Mouse (Mus musculus): Measurements from ENCODE around the gene Sugp2. TPM values are rescaled to one million over a fixed set of nuclear protein-coding genes. Genes with fewer than 3 reads are reported as not detected.

Gene Sugp2
- polyA plus RNA-seq, 1 experiment from 2014 or later: 33.8 TPM

GRCm38 (mm10) chr8:70220911-70221310, 13.1 kb upstream of the Sugp2 start:
- H3K9me3 ChIP-seq (replicated peaks): no peaks in the 10 kb centered on the region
- ATAC-seq (ENCODE audit: insufficient number of reproducible peaks, low FRiP score): no peak
- whole genome bisulfite sequencing: 95% methylated on average over 3 of the region's 3 CpGs
- H3K9ac ChIP-seq: no peak overlapping the region; the same call in 1 of the 2 replicates
- no peak overlapping the region for H3K4me2 ChIP-seq
- peaks cover 16% of the 10 kb centered on the region for H3K4me1 ChIP-seq (replicated peaks)
- H3K4me3 ChIP-seq: no peak overlapping the region
- no peaks in the 10 kb centered on the region; the same call in 1 of the 2 replicates for H3K27me3 ChIP-seq (replicated peaks)
- H3K36me3 ChIP-seq: peaks cover 36% of the 10 kb centered on the region
- H3K27ac ChIP-seq (ENCODE audit: poor library complexity, severe bottlenecking): no peak overlapping the region

DNA sequence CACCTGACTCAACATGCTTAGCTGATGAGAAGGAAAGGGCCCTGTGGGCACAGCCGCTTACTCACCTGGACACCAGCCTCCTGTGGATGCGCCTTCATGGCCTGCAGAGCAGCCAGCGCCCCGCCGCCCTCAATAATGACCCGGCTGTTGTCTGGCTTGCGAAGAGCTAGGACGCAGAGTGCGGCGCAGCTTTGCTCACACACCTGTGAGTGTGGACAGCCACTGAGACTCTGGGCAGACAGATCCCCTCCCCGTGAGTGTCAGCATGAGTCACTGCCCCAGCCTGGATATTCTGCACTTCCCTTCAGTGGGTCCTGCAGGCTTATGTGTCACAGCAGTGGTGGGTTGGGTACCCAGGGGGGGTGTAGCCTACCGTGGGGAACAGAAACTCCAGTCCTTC, 12.0 kb upstream of the Sugp2 start:
- no peak overlapping the region for H3K4me2 ChIP-seq
- H3K9ac ChIP-seq: no peak overlapping the region
- H3K36me3 ChIP-seq: peaks cover 37% of the 10 kb centered on the region
- H3K4me1 ChIP-seq (replicated peaks): peaks cover 16% of the 10 kb centered on the region
- no peak for ATAC-seq (ENCODE audit: insufficient number of reproducible peaks, low FRiP score)
- no peak overlapping the region for H3K4me3 ChIP-seq
- no peaks in the 10 kb centered on the region; the same call in 1 of the 2 replicates for H3K27me3 ChIP-seq (replicated peaks)
- no peaks in the 10 kb centered on the region for H3K9me3 ChIP-seq (replicated peaks)
- H3K27ac ChIP-seq (ENCODE audit: poor library complexity, severe bottlenecking): no peak overlapping the region
- 88% methylated on average over 12 of the region's 12 CpGs for WGBS

GRCm38 (mm10) chr8:70223341-70223740, 10.7 kb upstream of the Sugp2 start:
- Histone ChIP-seq H3K36me3 (peaks cover 47% of the 10 kb centered on the region), H3K4me2 (no peak overlapping the region)
- no peak for ATAC-seq (ENCODE audit: insufficient number of reproducible peaks, low FRiP score)

DNA sequence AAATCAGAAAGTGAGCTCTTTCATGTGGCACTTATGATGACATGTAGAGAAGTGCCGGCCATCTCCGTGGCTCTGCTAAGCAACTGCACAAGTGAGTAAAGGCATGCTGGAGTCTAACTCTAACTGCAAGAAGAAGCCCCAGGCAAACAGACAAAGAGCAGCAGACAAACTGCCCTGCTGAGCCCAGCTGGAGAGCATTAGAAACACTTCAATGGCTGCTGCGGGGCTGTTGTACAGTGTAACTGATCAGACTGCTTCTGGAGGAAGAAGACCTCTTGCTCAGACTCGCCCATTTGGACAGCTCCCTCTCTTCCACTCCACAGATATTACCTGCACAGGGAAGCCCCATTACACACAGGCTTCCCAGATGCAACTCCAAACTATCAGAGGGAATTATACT, 6.0 kb upstream of the Sugp2 start:
- H3K27me3 ChIP-seq (replicated peaks): no peaks in the 10 kb centered on the region
- no peak overlapping the region for H3K27ac ChIP-seq (ENCODE audit: poor library complexity, severe bottlenecking)
- H3K4me1 ChIP-seq (replicated peaks): peaks cover 8% of the 10 kb centered on the region
- WGBS: 80% methylated on average over 4 of the region's 4 CpGs
- ATAC-seq (ENCODE audit: insufficient number of reproducible peaks, low FRiP score): no peak
- H3K9ac ChIP-seq: no peak overlapping the region
- H3K9me3 ChIP-seq (replicated peaks): no peaks in the 10 kb centered on the region
- no peak overlapping the region for H3K4me2 ChIP-seq
- peaks cover 60% of the 10 kb centered on the region for H3K36me3 ChIP-seq
- no peak overlapping the region for H3K4me3 ChIP-seq

More at GRCm38 (mm10) chr8:70223341-70223740, 10.7 kb upstream of the Sugp2 start:
- no peaks in the 10 kb centered on the region for H3K9me3 ChIP-seq (replicated peaks)
- H3K4me3 ChIP-seq: no peak overlapping the region
- no peaks in the 10 kb centered on the region; the same call in 1 of the 2 replicates for H3K27me3 ChIP-seq (replicated peaks)
- 49% methylated on average over 6 of the region's 6 CpGs for WGBS
- peaks cover 16% of the 10 kb centered on the region for H3K4me1 ChIP-seq (replicated peaks)
- no peak overlapping the region for H3K27ac ChIP-seq (ENCODE audit: poor library complexity, severe bottlenecking)
- no peak overlapping the region for H3K9ac ChIP-seq

GRCm38 (mm10) chr8:70230837-70231236, 3.2 kb upstream of the Sugp2 start:
- Histone ChIP-seq H3K4me3 (no peak overlapping the region), H3K9me3 (replicated peaks) (no peaks in the 10 kb centered on the region), H3K9ac (no peak overlapping the region), H3K27me3 (replicated peaks) (no peaks in the 10 kb centered on the region), H3K4me1 (replicated peaks) (peaks cover 20% of the 10 kb centered on the region), H3K4me2 (no peak overlapping the region), H3K36me3 (peaks cover 40% of the 10 kb centered on the region), H3K27ac (ENCODE audit: poor library complexity, severe bottlenecking) (no peak overlapping the region)
- ATAC-seq (ENCODE audit: insufficient number of reproducible peaks, low FRiP score): no peak
- WGBS: 88% methylated on average over 9 of the region's 9 CpGs

DNA sequence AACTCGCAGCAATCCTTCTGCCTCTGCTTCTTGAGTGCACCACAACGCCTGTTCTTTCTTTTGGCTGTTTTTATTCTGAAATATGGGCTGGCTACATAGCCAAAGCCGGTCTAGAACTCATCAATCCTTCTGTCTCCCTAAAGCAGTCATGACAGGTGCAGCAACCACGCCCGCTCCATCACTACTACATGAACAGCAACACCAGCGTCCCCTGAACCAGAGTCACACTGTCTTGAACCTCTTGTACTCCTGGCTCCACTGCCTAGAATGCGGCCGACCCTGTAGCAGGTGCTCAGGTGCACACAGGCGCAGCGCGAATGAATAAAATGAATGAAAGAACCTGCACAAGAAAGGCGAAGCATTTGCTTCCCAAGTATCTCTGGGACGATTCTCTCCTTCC, 420 bp upstream of the Sugp2 start:
- no peak for ATAC-seq (ENCODE audit: insufficient number of reproducible peaks, low FRiP score)
- H3K36me3 ChIP-seq: peaks cover 51% of the 10 kb centered on the region
- H3K27me3 ChIP-seq (replicated peaks): no peaks in the 10 kb centered on the region
- no peaks in the 10 kb centered on the region for H3K9me3 ChIP-seq (replicated peaks)
- H3K27ac ChIP-seq (ENCODE audit: poor library complexity, severe bottlenecking): no peak overlapping the region
- H3K4me2 ChIP-seq: peak overlapping the region; percentile 91
- 5% methylated on average over 13 of the region's 13 CpGs for WGBS
- peak overlapping the region; percentile 85 for H3K9ac ChIP-seq
- peak overlapping the region; percentile 82 for H3K4me3 ChIP-seq
- peaks cover 31% of the 10 kb centered on the region for H3K4me1 ChIP-seq (replicated peaks)

DNA sequence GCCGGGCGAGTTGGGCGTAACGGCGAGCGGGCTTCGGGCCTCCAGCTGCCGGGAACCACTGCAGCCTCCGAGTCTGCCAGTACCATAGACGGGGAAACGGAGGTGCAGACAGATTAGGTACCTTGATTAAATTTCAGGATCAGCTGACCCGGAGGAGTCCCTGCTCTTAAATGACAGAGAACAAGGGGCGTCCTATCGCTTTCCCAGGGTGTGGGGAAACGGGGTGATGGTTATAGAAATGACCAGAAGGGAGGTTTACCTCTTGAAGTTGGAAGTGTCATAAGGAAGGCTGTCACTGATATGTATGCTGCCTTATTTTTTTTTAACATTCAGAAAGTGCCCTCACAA, 729 bp downstream of the Sugp2 start:
- peak overlapping the region; percentile 86 for H3K27ac ChIP-seq (ENCODE audit: poor library complexity, severe bottlenecking)
- H3K4me3 ChIP-seq: peak overlapping the region; percentile 82
- H3K9ac ChIP-seq: peak overlapping the region; percentile 85
- peak overlapping the region; percentile 91 for H3K4me2 ChIP-seq
- ATAC-seq (ENCODE audit: insufficient number of reproducible peaks, low FRiP score): no peak
- WGBS: under 1% methylated on average over 15 of the region's 15 CpGs
- no peaks in the 10 kb centered on the region for H3K9me3 ChIP-seq (replicated peaks)
- H3K36me3 ChIP-seq: peaks cover 49% of the 10 kb centered on the region
- no peaks in the 10 kb centered on the region for H3K27me3 ChIP-seq (replicated peaks)
- H3K4me1 ChIP-seq (replicated peaks): peaks cover 27% of the 10 kb centered on the region

GRCm38 (mm10) chr8:70237842-70238241, 3.8 kb downstream of the Sugp2 start:
- no peak overlapping the region for H3K27ac ChIP-seq (ENCODE audit: poor library complexity, severe bottlenecking)
- no peak overlapping the region for H3K4me2 ChIP-seq
- H3K27me3 ChIP-seq (replicated peaks): no peaks in the 10 kb centered on the region
- no peak for ATAC-seq (ENCODE audit: insufficient number of reproducible peaks, low FRiP score)
- peaks cover 26% of the 10 kb centered on the region for H3K4me1 ChIP-seq (replicated peaks)
- H3K4me3 ChIP-seq: no peak overlapping the region
- peaks cover 63% of the 10 kb centered on the region for H3K36me3 ChIP-seq
- 59% methylated on average over 2 of the region's 2 CpGs for whole genome bisulfite sequencing
- no peaks in the 10 kb centered on the region for H3K9me3 ChIP-seq (replicated peaks)
- no peak overlapping the region for H3K9ac ChIP-seq

DNA sequence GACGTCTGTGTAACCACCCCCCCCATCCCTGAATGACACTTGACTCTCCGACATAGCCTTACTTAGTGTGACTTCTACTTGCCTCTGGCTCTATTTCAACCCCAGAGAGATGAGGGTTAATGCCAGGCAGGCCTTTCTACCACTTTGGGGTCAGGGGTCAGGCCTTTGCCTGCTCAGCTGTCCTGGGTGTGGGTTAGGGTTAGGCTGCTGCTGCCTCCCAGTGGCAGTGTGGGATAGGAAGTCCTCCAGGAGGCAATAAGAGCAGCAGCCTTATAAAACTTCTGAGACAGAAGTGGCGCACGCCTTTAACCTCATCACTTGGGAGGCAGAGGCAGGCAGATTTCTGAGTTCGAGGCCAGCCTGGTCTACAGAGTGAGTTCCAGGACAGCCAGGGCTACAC, 6.6 kb downstream of the Sugp2 start:
- peaks cover 88% of the 10 kb centered on the region for H3K36me3 ChIP-seq
- H3K4me2 ChIP-seq: no peak overlapping the region
- H3K4me3 ChIP-seq: no peak overlapping the region
- 91% methylated on average over 5 of the region's 5 CpGs for WGBS
- peaks cover 14% of the 10 kb centered on the region for H3K4me1 ChIP-seq (replicated peaks)
- H3K9me3 ChIP-seq (replicated peaks): no peaks in the 10 kb centered on the region
- H3K27ac ChIP-seq (ENCODE audit: poor library complexity, severe bottlenecking): no peak overlapping the region
- ATAC-seq (ENCODE audit: insufficient number of reproducible peaks, low FRiP score): no peak
- H3K9ac ChIP-seq: no peak overlapping the region
- no peaks in the 10 kb centered on the region for H3K27me3 ChIP-seq (replicated peaks)

DNA sequence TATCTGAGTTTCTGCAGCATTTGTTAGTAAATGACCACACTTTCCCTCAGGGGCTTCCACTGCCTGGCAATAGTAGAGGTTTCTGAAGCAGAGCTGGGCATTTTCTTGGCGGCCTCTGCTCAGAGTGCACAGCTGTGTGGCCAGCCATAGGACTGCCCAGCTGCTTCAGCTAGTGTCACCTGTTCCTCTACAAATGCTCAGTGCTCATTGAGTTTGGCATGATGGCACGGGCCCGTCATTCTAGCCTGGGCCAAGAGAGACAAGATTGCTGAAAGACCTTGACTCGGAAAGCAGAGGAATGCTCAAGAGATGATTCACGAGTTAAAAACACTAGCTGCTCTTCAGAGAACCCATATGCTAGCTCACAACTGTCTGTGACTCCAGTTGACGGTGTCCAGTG, 12.6 kb downstream of the Sugp2 start:
- H3K27me3 ChIP-seq (replicated peaks): no peaks in the 10 kb centered on the region
- no peaks in the 10 kb centered on the region; the same call in 1 of the 2 replicates for H3K4me1 ChIP-seq (replicated peaks)
- H3K4me2 ChIP-seq: no peak overlapping the region
- peaks cover 92% of the 10 kb centered on the region for H3K36me3 ChIP-seq
- WGBS: 86% methylated on average over 6 of the region's 6 CpGs
- H3K9ac ChIP-seq: no peak overlapping the region
- no peaks in the 10 kb centered on the region for H3K9me3 ChIP-seq (replicated peaks)
- no peak overlapping the region for H3K4me3 ChIP-seq
- ATAC-seq (ENCODE audit: insufficient number of reproducible peaks, low FRiP score): no peak
- no peak overlapping the region for H3K27ac ChIP-seq (ENCODE audit: poor library complexity, severe bottlenecking)

GRCm38 (mm10) chr8:70247841-70248240, 13.8 kb downstream of the Sugp2 start:
- Histone ChIP-seq H3K4me3 (no peak overlapping the region), H3K9ac (no peak overlapping the region), H3K27ac (ENCODE audit: poor library complexity, severe bottlenecking) (no peak overlapping the region), H3K36me3 (peaks cover 92% of the 10 kb centered on the region), H3K27me3 (replicated peaks) (no peaks in the 10 kb centered on the region), H3K4me2 (no peak overlapping the region), H3K4me1 (replicated peaks) (no peaks in the 10 kb centered on the region; the same call in 1 of the 2 replicates), H3K9me3 (replicated peaks) (no peaks in the 10 kb centered on the region)
- ATAC-seq (ENCODE audit: insufficient number of reproducible peaks, low FRiP score): no peak
- 93% methylated on average over 3 of the region's 3 CpGs for WGBS

- 76% methylated on average over 1 of the region's 1 CpGs for WGBS
- Histone ChIP-seq H3K4me3 (no peak overlapping the region), H3K27me3 (replicated peaks) (no peaks in the 10 kb centered on the region), H3K4me1 (replicated peaks) (0 out of 2 replicates have a peak, but pooled peaks cover 5% of the 10 kb centered on the region), H3K9me3 (replicated peaks) (no peaks in the 10 kb centered on the region), H3K36me3 (peaks cover 95% of the 10 kb centered on the region), H3K9ac (no peak overlapping the region), H3K27ac (ENCODE audit: poor library complexity, severe bottlenecking) (no peak overlapping the region), H3K4me2 (no peak overlapping the region)
- no peak for ATAC-seq (ENCODE audit: insufficient number of reproducible peaks, low FRiP score)
Observed at GRCm38 (mm10) chr8:70254628-70255027, 20.6 kb downstream of the Sugp2 start.
